Mouse (Mus musculus) limb, embryonic 15.5 days (tissue): ENCODE measurements around the gene Axdnd1. TPM values are rescaled to one million over a fixed set of nuclear protein-coding genes. Genes with fewer than 3 reads are reported as not detected.

ENCODE experiments used
- ATAC-seq: fragments of 200-750 bp; cut with Nextera tagmentation; 2 replicates; pipeline ENCODE4 v1.8.0; 2017; ENCODE audit warnings: low read depth, moderate TSS enrichment; ENCODE audit not compliant: insufficient number of reproducible peaks, low FRiP score, low TSS enrichment
- H3K27ac ChIP-seq: fragments of 300-500 bp; sonication (generic); 2 replicates; pipeline ENCODE4 v1.5.1; 2015; ENCODE audit warnings: moderate library complexity, mild to moderate bottlenecking, inconsistent platforms
- H3K27me3 ChIP-seq: fragments of 300-500 bp; sonication (generic); 2 replicates; pipeline ENCODE4 v1.6.1; 2015; ENCODE audit warnings: inconsistent platforms
- H3K36me3 ChIP-seq: fragments of 300-500 bp; sonication (generic); 2 replicates; pipeline ENCODE4 v1.6.1; 2015; ENCODE audit warnings: inconsistent platforms
- H3K4me1 ChIP-seq: fragments of 300-500 bp; sonication (generic); 2 replicates; pipeline ENCODE4 v1.6.1; 2015; ENCODE audit warnings: inconsistent platforms
- H3K4me2 ChIP-seq: fragments of 300-500 bp; sonication (generic); 2 replicates; pipeline ENCODE4 v1.6.1; 2015; ENCODE audit warnings: mild to moderate bottlenecking, inconsistent platforms
- H3K4me3 ChIP-seq: fragments of 300-500 bp; sonication (generic); 2 replicates; pipeline ENCODE4 v1.5.1; 2015; ENCODE audit warnings: mild to moderate bottlenecking, inconsistent platforms
- H3K9ac ChIP-seq: fragments of 300-500 bp; sonication (generic); 2 replicates; pipeline ENCODE4 v1.6.1; 2015; ENCODE audit warnings: inconsistent platforms
- H3K9me3 ChIP-seq: fragments of 300-500 bp; sonication (generic); 2 replicates; pipeline ENCODE4 v1.6.1; 2016; ENCODE audit warnings: inconsistent platforms
- WGBS: fragments of 180-500 bp; shearing (Covaris S2); methylation state at CpG from one replicate; pipeline ENCODE4 v1.1.7; 2015; 5-methylcytosine and 5-hydroxymethylcytosine counted together
- polyA plus RNA-seq: library from polyadenylated mRNA; unstranded; fragments of >200 nt; fragmentation: Nextera tagmentation; extraction: Ambion mirVana; gene quantifications from 2 replicates; pipeline ENCODE4 v1.2.1, GENCODE M21; 2015

Gene Axdnd1
- polyA plus RNA-seq, 1 experiment from 2014 or later: 0.13 TPM

DNA sequence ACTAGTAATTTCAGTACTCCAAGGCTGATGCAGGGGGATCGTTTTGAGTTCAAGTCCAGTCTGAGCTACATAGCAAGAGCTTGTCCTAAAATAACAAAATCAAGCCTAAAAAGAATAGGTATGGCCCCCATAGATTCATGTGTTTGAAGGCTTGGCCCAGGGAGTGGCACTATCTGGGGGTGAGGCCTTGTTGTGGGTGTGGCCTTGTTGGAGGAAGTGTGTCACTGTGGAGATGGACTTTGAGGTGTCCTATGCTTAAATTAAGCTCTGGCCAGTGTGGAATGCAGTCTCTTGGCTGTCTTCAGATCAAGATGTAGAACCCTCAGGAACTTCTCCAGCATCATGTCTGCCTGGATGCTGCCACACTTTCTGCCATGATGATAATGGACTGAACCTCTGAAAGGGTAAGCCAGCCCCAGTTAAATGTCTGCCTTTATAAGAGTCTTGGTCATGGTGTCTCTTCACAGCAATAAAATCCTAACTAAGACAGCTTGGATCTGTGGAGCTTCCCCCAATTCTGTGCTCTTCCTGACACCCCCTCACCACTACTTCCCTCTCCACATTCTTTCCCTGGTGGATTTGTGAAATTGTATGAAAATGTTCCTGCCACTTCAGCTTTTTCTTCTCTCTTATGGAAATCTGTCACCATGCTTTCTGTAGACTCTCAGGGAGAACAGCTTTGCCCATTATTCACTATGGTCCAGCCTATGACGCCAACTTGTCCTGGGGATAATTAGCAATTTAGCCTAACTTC is 34.2 kb upstream of the Axdnd1 start:
- ATAC-seq: no peak
- WGBS: 92% methylated on average over 2 of the region's 2 CpGs
- no peak overlapping the region for H3K9ac ChIP-seq
- H3K4me1 ChIP-seq: no peaks in the 10 kb centered on the region
- no peaks in the 10 kb centered on the region for H3K9me3 ChIP-seq
- H3K4me2 ChIP-seq: no peak overlapping the region
- H3K36me3 ChIP-seq: 0 out of 2 replicates have a peak, but pooled peaks cover 3% of the 10 kb centered on the region
- no peaks in the 10 kb centered on the region for H3K27me3 ChIP-seq
- H3K4me3 ChIP-seq: no peak overlapping the region
- no peak overlapping the region for H3K27ac ChIP-seq

DNA sequence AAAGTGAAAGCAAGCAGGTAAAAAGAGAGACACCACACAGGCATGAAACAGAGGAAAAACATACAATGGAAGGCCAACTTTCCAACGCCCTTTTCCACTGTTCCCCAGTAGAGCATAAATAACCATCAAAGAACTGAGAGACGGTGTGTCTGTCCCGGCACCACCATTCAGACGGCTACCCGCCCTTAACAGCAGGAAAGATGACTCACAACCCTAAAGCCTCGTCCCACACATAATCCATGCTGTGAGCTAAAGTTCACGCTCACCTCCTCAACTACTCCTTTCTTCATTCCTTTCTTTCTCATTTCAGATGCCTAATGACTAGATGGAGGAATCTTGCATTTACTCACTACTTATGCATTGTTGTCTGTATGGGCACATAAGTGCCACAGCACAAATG is 33.4 kb upstream of the Axdnd1 start:
- WGBS: 56% methylated on average over 7 of the region's 7 CpGs
- Histone ChIP-seq H3K27ac (no peak overlapping the region), H3K4me2 (no peak overlapping the region), H3K9ac (no peak overlapping the region), H3K9me3 (no peaks in the 10 kb centered on the region), H3K4me1 (no peaks in the 10 kb centered on the region), H3K36me3 (0 out of 2 replicates have a peak, but pooled peaks cover 3% of the 10 kb centered on the region), H3K27me3 (no peaks in the 10 kb centered on the region), H3K4me3 (no peak overlapping the region)
- ATAC-seq: no peak

DNA sequence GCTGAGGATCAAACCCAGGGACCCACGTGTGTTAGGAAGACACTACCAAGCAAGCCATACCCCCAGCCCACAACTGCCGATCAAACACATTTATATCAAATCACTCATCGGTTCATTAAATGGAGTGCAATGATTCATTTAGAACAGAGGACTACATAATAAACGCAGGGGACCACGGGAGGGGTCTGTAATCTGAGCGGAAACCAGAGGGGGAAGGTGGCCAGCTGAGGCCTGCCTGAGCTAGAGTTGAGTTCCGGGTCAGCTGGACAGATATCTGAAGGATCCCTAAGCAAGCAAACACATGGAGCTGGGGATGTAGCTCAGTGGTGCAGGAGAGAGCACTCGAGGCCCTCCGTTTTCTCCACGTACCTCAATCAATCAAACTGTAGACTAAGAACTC is 32.9 kb upstream of the Axdnd1 start:
- Histone ChIP-seq H3K27me3 (no peaks in the 10 kb centered on the region), H3K36me3 (0 out of 2 replicates have a peak, but pooled peaks cover 3% of the 10 kb centered on the region), H3K9ac (no peak overlapping the region), H3K27ac (no peak overlapping the region), H3K9me3 (no peaks in the 10 kb centered on the region), H3K4me3 (no peak overlapping the region), H3K4me2 (no peak overlapping the region), H3K4me1 (no peaks in the 10 kb centered on the region)
- WGBS: 80% methylated on average over 10 of the region's 10 CpGs
- no peak for ATAC-seq

DNA sequence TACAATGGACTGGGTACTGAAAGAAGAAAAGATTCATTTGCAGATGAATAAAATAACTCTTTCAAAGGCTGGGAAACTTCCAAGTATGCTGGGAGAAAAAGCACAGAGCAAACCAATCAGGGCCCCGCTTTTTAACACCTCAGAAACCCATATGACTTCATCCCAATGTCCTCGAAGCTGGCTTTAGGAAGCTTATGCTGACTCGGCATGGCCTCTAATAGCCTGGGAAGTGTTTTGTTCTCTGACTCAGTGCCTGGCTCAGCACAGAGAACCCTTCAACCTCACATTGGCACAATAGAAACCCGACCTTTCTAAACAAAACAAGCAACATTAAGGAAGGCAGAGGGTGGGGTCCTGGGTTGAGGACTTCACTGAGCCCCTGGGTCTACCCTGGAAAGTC is 29.5 kb upstream of the Axdnd1 start:
- no peaks in the 10 kb centered on the region for H3K36me3 ChIP-seq
- no peak for ATAC-seq
- H3K9me3 ChIP-seq: no peaks in the 10 kb centered on the region
- 44% methylated on average over 4 of the region's 4 CpGs for WGBS
- H3K4me2 ChIP-seq: no peak overlapping the region
- no peak overlapping the region for H3K27ac ChIP-seq
- H3K27me3 ChIP-seq: no peaks in the 10 kb centered on the region
- no peaks in the 10 kb centered on the region for H3K4me1 ChIP-seq
- H3K4me3 ChIP-seq: no peak overlapping the region
- no peak overlapping the region for H3K9ac ChIP-seq

DNA sequence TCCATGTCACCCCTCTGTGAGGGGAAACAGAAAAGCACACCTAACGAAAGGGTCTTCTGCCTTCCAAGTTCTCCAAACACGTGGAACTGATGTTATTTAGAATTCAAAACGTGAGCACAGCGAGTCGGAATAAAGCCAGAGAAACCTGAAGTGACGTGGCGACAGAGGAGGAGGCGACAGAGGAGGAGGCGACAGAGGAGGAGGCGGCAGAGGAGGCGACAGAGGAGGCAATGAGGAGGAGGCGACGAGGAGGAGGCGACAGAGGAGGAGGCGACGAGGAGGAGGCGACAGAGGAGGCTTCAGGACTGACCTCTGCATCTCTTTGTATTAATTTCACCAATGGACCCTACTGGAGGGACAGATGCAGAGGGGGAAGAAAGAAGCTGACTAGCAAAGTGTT is 28.7 kb upstream of the Axdnd1 start:
- no peaks in the 10 kb centered on the region for H3K36me3 ChIP-seq
- H3K4me3 ChIP-seq: no peak overlapping the region
- no peak overlapping the region for H3K9ac ChIP-seq
- H3K4me2 ChIP-seq: no peak overlapping the region
- H3K4me1 ChIP-seq: no peaks in the 10 kb centered on the region
- ATAC-seq: no peak
- WGBS: 77% methylated on average over 17 of the region's 17 CpGs
- H3K27me3 ChIP-seq: no peaks in the 10 kb centered on the region
- H3K9me3 ChIP-seq: no peaks in the 10 kb centered on the region
- no peak overlapping the region for H3K27ac ChIP-seq

DNA sequence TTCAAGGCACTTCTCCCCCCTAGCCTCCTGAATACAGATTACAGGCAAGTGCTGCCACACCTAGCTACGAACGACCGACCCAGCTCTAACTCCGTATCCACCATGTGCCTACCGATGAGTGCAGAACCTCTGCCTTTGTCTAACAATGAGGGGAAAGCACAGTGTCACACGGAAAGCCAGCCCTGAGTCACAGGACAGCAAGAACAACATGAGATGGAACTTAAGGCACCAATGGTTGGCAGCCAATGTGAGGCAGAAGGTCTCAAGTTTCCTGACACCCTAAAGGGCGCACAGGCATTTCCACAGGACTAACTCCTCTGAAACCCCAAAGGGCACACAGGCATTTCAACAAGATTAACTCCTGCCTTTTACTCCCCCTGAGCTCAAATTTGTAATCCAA is 28.1 kb upstream of the Axdnd1 start:
- Histone ChIP-seq H3K27ac (no peak overlapping the region), H3K4me3 (no peak overlapping the region), H3K36me3 (no peaks in the 10 kb centered on the region), H3K9me3 (no peaks in the 10 kb centered on the region), H3K9ac (no peak overlapping the region), H3K4me1 (no peaks in the 10 kb centered on the region), H3K27me3 (no peaks in the 10 kb centered on the region), H3K4me2 (no peak overlapping the region)
- WGBS: 77% methylated on average over 7 of the region's 7 CpGs
- no peak for ATAC-seq

DNA sequence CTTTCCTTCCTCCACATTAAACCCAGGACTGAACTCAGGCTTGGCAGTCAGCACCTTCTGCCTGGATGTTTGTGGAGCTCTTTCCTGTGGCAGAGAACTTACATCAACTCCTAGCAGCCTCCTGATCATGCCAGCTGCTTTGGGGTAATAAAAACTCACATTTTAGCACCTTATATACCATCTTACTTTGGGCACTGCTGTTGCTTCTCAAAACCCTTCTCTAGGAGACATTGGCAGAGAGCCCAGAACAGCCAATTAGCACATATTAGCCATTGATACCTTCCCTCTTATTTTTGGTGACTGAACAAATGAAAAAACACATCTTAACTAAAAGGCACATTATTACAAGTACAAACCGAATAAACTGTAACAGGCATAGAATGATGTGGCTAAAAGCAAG is 24.1 kb upstream of the Axdnd1 start:
- no peaks in the 10 kb centered on the region for H3K27me3 ChIP-seq
- peaks cover 17% of the 10 kb centered on the region for H3K36me3 ChIP-seq
- no peaks in the 10 kb centered on the region for H3K9me3 ChIP-seq
- H3K4me2 ChIP-seq: no peak overlapping the region
- no peak overlapping the region for H3K9ac ChIP-seq
- ATAC-seq: no peak
- 69% methylated on average over 1 of the region's 1 CpGs for WGBS
- H3K4me3 ChIP-seq: no peak overlapping the region
- H3K27ac ChIP-seq: peak overlapping the region; percentile 6; the same call in 1 of the 2 replicates
- H3K4me1 ChIP-seq: no peaks in the 10 kb centered on the region

DNA sequence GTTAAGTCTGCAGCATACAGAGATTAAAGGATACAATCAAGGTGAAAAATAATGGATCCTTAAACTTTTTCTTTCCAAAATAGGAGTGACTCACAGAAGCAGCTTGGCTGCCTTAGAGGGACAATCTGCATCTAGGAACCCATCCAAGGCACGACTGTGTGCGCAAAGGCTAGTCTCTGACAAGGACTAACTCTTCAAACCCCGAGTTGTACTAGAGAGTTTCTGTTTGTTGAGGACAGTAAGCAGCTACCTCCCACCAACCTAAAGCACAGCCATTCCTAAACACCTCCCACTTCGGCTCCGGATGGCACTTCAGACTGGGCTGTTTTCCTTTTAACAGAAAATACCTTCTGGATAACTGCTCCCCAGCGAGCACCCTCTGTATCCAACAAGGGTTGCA is 21.8 kb upstream of the Axdnd1 start:
- H3K9ac ChIP-seq: no peak overlapping the region
- no peaks in the 10 kb centered on the region for H3K9me3 ChIP-seq
- peaks cover 35% of the 10 kb centered on the region for H3K36me3 ChIP-seq
- no peaks in the 10 kb centered on the region for H3K4me1 ChIP-seq
- H3K27ac ChIP-seq: no peak overlapping the region
- no peak overlapping the region for H3K4me3 ChIP-seq
- no peaks in the 10 kb centered on the region for H3K27me3 ChIP-seq
- ATAC-seq: no peak
- no peak overlapping the region for H3K4me2 ChIP-seq
- WGBS: 79% methylated on average over 6 of the region's 6 CpGs

DNA sequence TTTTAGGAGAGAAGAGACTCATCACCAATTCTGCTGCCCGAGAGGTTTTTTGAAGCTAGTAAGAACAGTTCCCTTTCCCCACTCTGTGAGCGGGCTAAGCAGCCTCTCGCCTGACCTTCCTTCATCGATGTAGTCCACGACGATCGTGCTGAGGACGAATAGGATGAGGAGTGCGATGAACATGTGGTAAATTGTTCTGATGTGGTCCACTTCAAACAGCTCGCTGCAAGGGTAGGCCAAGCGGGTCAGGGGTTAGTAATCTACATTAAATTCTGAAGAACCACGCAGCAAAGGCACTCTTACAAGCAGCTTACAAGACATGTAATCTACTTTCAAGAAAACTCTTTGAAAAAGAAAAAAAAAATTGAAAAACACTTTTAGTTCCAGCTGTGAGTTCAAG is 21.3 kb upstream of the Axdnd1 start:
- 95% methylated on average over 12 of the region's 12 CpGs for WGBS
- no peaks in the 10 kb centered on the region for H3K9me3 ChIP-seq
- no peak overlapping the region for H3K4me3 ChIP-seq
- no peak for ATAC-seq
- H3K36me3 ChIP-seq: peaks cover 40% of the 10 kb centered on the region
- no peak overlapping the region for H3K9ac ChIP-seq
- H3K4me1 ChIP-seq: no peaks in the 10 kb centered on the region
- no peak overlapping the region for H3K4me2 ChIP-seq
- H3K27me3 ChIP-seq: no peaks in the 10 kb centered on the region
- no peak overlapping the region for H3K27ac ChIP-seq

DNA sequence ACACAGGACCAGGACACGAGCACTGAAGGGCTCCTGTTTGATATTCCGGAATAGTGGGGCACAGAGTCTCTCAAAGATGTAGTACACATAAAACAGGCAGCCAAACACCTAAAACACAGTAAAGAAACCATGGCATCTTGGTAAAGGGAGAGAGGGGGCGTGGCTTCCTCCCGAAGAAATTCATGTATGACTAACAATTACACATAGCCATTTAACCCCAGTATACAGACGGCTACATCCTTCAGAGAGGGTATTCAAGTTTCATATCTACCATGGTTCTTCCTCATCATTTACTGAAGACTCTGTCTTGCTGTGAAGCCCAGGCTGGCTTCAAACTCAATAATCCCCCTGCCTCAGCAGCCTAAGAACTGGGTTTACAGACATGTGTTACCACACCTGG is 16.8 kb upstream of the Axdnd1 start:
- no peaks in the 10 kb centered on the region for H3K27me3 ChIP-seq
- no peak overlapping the region for H3K9ac ChIP-seq
- H3K4me2 ChIP-seq: no peak overlapping the region
- H3K9me3 ChIP-seq: no peaks in the 10 kb centered on the region
- peaks cover 70% of the 10 kb centered on the region for H3K36me3 ChIP-seq
- no peaks in the 10 kb centered on the region for H3K4me1 ChIP-seq
- no peak overlapping the region for H3K27ac ChIP-seq
- ATAC-seq: no peak
- 88% methylated on average over 5 of the region's 5 CpGs for WGBS
- H3K4me3 ChIP-seq: no peak overlapping the region

DNA sequence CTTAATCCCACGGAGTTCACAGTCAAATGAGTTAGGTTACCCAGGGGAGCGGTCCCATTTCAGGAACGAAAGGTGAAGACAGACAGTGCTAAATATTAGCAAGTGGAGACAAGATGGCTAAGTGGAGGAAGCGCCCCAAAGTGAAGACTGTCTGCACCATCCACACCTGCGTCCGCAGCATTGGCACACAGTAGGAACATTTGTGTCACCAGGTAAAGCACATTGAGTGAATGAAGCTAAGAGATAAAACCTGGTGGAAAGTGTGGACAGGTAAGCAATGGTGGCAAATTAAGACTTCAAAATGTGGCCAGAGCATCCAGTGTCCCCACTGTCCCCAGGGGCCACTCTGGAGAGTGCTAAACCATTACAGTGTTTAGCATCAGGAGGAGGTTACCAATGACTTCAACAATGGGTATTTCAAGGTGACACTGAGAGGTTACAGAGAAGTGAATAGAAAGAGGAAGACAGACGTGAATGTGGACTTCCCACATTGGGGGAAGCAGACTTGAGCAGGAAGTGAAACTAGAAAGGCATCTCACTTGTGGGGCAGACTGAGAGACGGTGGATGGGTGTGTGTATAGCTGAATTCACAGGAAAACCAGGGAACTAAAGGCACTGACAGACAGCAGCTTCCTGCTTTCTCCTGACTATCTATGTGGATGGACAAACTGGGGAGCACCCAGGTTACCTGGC is 16.2 kb upstream of the Axdnd1 start:
- peaks cover 75% of the 10 kb centered on the region for H3K36me3 ChIP-seq
- H3K4me3 ChIP-seq: no peak overlapping the region
- no peaks in the 10 kb centered on the region for H3K9me3 ChIP-seq
- no peaks in the 10 kb centered on the region for H3K27me3 ChIP-seq
- no peaks in the 10 kb centered on the region for H3K4me1 ChIP-seq
- H3K9ac ChIP-seq: no peak overlapping the region
- H3K4me2 ChIP-seq: no peak overlapping the region
- H3K27ac ChIP-seq: no peak overlapping the region
- ATAC-seq: no peak
- 92% methylated on average over 8 of the region's 8 CpGs for WGBS

DNA sequence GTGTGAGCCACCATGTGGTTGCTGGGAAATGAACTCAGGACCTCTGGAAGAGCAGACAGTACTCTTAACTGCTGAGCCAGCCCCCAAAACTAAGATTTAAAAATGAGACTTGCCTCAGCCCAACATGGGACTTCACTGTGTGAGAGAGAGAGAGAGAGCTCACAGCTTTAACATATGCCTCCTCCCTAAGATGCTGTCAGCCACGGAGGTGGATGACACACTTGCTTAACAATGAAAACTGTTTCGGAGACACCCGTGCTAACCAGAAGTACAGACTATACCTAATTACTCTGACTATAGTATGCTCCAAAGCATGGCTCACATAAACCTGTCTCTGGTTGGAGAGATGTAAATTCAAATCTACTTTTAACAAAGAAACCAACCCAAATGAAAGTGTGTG is 12.5 kb upstream of the Axdnd1 start:
- 83% methylated on average over 3 of the region's 3 CpGs for WGBS
- H3K9ac ChIP-seq: no peak overlapping the region
- H3K4me3 ChIP-seq: no peak overlapping the region
- no peak overlapping the region for H3K4me2 ChIP-seq
- no peaks in the 10 kb centered on the region for H3K9me3 ChIP-seq
- no peak for ATAC-seq
- peaks cover 64% of the 10 kb centered on the region for H3K36me3 ChIP-seq
- H3K27me3 ChIP-seq: no peaks in the 10 kb centered on the region
- no peak overlapping the region for H3K27ac ChIP-seq
- no peaks in the 10 kb centered on the region for H3K4me1 ChIP-seq
